Mouse (Mus musculus) urinary bladder, postnatal 4 days (tissue): ENCODE measurements at regions not wholly inside any gene's neighbourhood (a gene's known extent, or its start where the extent isn't known, plus 50 kb on each side); places are given as distances from the start of the nearest gene placed in this dataset.

Experiments
- DNase-seq, 2 experiments: peaks; one replicate each; pipeline ENCODE4 v3.0.0; 2021 to 2022; ENCODE audit warnings: low spot score in 2 of 2

GRCm38 (mm10) chr14:105950924-105951323, 54.3 kb upstream of the Spry2 start:
- peak in 1 of 2 experiments; percentile 41 for DNase-seq

- peak in 1 of 2 experiments; percentile 34 for DNase-seq
Measured at GRCm38 (mm10) chr14:105955082-105955481, 58.5 kb upstream of the Spry2 start.

GRCm38 (mm10) chr14:105956796-105957195, 60.2 kb upstream of the Spry2 start:
- DNase-seq, result peak in 1 of 2 experiments; percentile 35

GRCm38 (mm10) chr14:105958005-105958404, 61.4 kb upstream of the Spry2 start:
- no peak for DNase-seq

- peak in 1 of 2 experiments; percentile 47 for DNase-seq
Measured at GRCm38 (mm10) chr14:105979544-105980323, 83.1 kb upstream of the Spry2 start.

DNA sequence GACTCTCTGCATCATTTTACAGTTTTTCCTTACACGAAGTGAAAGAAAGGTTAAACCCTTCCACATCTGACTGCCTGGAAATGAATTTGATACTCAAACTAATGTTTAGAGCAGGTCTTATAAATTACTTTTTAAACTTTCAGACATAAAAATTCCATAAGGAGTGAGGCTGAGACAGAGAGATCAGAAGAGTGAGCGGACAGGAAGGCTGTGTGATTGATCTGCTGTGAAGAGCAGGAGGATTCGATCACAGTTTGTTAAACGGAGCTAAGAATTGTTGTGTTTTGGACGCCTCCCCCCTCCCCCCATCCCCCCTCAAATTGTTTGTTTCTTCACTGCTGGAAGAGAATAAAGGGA, 83.7 kb upstream of the Spry2 start:
- no peak for DNase-seq

- no peak for DNase-seq
Measured at GRCm38 (mm10) chr14:105987341-105987882, 90.8 kb upstream of the Spry2 start.

DNA sequence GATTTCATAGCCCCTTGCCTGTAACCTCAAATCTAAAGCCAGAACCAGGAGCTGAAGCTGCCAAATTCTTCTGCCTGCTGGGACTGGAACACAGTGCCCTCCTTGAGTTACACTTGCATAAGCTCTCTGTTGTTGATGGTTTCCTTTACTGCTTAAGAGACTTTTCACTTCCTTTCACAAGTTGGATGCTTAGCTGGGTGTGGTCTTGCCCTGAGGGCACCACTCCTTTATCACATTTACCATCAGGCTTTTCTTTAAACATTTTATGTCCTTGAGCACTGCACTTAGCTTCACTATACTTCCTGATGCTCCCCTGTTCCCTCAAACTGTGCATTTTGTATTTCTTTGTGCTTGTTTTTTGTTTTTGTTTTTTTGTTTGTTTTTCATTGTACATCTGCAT, 92.1 kb upstream of the Spry2 start:
- DNase-seq, result no peak

GRCm38 (mm10) chr14:105993124-105993523, 96.5 kb upstream of the Spry2 start:
- no peak for DNase-seq

DNA sequence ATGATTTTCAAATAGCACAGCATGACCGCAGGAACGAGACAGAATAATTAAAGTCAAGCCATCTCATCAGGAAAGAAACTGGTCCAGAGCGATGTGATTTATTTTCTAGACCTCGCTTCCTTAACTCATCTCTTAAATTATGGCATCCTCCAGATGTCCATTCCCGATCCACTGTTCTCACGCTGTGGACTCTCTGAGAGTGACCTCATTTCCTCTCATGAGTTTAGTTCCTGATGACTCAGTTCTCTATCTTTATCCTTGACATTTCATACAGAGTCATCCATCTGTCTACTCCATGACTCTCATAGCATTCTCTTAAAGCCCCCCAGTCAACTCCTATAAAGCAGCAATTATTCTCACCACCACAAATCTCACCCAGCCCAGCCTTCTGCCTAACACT, 103.2 kb upstream of the Spry2 start:
- DNase-seq, result no peak

GRCm38 (mm10) chr14:106007769-106008168, 98.2 kb upstream of the Trim52 start:
- no peak for DNase-seq

DNA sequence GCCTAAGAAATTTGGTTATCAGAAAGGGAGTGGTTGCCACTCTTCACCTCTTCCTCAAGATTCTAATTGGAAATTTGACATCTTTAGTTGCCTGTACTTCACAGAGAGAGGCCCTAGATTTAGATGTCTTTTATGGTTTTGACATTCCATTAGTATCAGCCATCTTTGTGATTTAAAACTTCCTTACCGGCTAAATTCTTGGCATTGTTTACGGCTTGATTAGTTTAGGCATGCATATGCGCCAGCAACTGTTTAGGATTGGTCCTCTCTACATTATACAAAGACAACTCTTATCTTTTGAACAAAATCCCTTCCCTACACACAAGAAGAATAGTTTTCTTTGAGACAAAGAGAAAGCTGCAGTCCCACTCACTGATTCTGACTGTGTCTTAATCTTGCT, 97.0 kb upstream of the Trim52 start:
- no peak for DNase-seq

DNA sequence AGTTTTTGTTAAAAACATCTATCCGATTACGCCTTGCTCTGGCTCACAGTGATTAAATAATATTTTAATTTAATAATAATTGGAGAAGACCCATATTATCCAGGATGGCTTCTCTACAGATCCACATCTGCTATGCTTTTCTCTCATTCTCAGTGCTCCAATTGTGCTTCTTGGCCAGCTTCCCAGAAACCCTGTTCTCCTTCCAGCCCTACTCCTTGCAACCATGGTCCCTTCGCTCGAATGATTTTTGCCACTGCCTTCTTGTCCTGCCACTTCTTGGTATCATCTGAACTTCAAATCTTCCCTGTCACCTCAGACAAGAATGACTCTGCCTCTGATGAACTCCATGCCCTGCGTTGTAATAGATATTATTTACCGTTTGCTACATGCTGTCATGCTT, 95.0 kb upstream of the Trim52 start:
- DNase-seq, result no peak

DNA sequence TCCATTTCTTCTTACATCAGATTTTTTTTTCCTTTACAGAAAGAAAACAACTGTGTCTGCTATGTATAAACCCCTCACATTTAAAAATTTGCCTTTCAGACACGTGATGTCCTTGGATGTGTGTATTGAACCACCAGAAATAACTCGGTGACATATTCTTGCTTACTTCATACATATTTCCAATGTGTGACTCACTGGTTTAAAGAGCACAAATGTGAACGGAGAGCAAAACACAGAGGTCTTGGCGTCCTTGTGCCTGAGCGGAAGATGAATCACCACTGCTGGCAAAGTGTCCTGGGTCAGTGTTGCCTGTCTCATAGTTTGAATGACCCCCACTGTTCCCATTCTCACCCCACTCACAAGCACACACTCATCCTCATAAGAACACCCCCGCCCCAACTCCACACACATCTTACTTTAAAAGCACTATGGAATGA, 94.0 kb upstream of the Trim52 start:
- DNase-seq, result peak in 1 of 2 experiments; percentile 24

GRCm38 (mm10) chr14:106022806-106023205, 83.2 kb upstream of the Trim52 start:
- no peak for DNase-seq

- no peak for DNase-seq
Measured at GRCm38 (mm10) chr14:106026815-106027214, 79.2 kb upstream of the Trim52 start.

DNA sequence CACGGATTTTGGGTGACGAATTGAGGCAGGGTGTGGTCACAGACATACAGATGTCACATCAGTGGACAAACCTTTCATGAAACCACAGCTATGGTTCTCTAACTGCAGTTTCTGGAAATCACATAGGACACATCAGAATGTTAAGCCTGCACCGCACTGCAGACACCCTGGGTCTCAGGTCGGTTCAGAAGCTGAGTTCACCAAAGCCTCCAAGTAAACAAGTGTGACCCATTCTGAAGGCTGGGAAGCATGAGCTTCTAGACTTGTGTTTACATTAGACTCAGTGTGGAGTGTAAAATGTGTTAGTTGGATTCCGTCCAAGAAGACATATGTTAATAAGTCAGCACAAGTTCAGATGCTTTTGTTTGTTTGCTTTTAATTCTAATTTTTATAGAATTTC, 78.3 kb upstream of the Trim52 start:
- DNase-seq, result no peak

DNA sequence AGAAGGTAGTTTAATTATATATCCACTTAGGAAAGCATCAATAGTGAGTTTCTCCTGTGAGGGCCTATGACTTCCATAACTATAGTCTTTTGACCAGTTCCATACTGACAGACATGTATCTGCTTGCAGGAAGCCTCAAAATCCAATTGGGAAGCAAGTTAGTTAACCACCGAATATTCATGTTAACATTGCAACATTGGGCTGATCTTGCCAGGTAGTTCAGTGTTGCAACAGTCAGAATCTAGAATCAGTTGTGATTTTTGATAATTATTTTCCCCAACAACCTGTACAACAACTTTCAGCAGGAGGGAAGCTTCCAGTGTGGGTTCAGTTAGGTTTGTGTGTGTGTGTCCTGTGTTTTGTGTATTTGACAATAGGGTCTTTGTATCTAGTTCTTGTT, 74.9 kb upstream of the Trim52 start:
- DNase-seq, result no peak

DNA sequence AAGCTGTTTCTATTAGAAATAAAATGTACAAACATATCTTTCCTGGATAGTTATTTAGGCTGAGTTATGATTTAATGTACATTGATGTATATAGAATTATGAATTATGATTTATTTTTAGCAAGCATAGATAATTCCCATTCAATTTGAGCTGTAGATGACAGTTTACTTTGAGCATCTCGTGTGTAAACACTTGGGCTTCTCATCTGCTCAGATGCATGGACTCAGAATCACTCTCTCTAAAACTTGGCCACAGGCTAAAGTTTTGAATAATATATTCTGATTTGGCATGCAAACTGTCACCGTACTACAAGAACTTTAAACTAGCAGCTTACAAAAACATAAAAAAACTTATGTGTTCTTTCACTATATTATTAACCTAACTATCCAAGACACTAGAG, 72.2 kb upstream of the Trim52 start:
- no peak for DNase-seq

- no peak for DNase-seq
Measured at GRCm38 (mm10) chr14:106034933-106035665, 70.9 kb upstream of the Trim52 start.

GRCm38 (mm10) chr14:106044274-106044673, 61.7 kb upstream of the Trim52 start:
- DNase-seq, result no peak

GRCm38 (mm10) chr14:106050231-106050630, 55.8 kb upstream of the Trim52 start:
- DNase-seq, result no peak
